Mouse (Mus musculus) retina, adult 2 months (tissue): ENCODE results near the gene Otx2.

Source experiments
- DNase-seq: peaks from one replicate; pipeline ENCODE4 v3.0.0-alpha.2; 2012; ENCODE audit warnings: low read depth, low spot score

Gene Otx2

GRCm38 (mm10) chr14:48673541-48673940 lies at the start of gene Otx2:
Otx2 (minus strand) TSS chr14:48673819.
- DNase-seq, result no peak

- no peak for DNase-seq
These were observed 49.1 kb upstream of the Otx2 start for GRCm38 (mm10) chr14:48722763-48723162.

- DNase-seq, result no peak
These were observed 45.7 kb upstream of the Otx2 start for GRCm38 (mm10) chr14:48719296-48719695.

- no peak for DNase-seq
These were observed 44.1 kb upstream of the Otx2 start for GRCm38 (mm10) chr14:48717632-48718279.

GRCm38 (mm10) chr14:48716456-48716855 lies 42.8 kb upstream of the Otx2 start:
- no peak for DNase-seq

- DNase-seq, result no peak
These were observed 37.3 kb upstream of the Otx2 start for GRCm38 (mm10) chr14:48710871-48711370.

- DNase-seq, result no peak
These were observed 36.6 kb upstream of the Otx2 start for GRCm38 (mm10) chr14:48710062-48710870.

- DNase-seq, result no peak
These were observed 35.9 kb upstream of the Otx2 start for GRCm38 (mm10) chr14:48709371-48710061.

- DNase-seq, result no peak
These were observed 34.3 kb upstream of the Otx2 start for GRCm38 (mm10) chr14:48707844-48708383.

- no peak for DNase-seq
These were observed 33.8 kb upstream of the Otx2 start for GRCm38 (mm10) chr14:48707391-48707790.

GRCm38 (mm10) chr14:48700790-48701370 lies 27.3 kb upstream of the Otx2 start:
- DNase-seq, result no peak

- DNase-seq, result no peak
These were observed 6.0 kb upstream of the Otx2 start for GRCm38 (mm10) chr14:48679590-48679989.

- no peak for DNase-seq
These were observed 5.1 kb upstream of the Otx2 start for GRCm38 (mm10) chr14:48678674-48679073.

- no peak for DNase-seq
These were observed 615 bp upstream of the Otx2 start for GRCm38 (mm10) chr14:48674036-48674831.

GRCm38 (mm10) chr14:48672611-48673176 lies 925 bp downstream of the Otx2 start:
- DNase-seq, result no peak

- no peak for DNase-seq
These were observed 2.0 kb downstream of the Otx2 start for GRCm38 (mm10) chr14:48671480-48672240.

GRCm38 (mm10) chr14:48670761-48671479 lies 2.7 kb downstream of the Otx2 start:
- DNase-seq, result no peak

GRCm38 (mm10) chr14:48670258-48670630 lies 3.4 kb downstream of the Otx2 start:
- no peak for DNase-seq
